ENCODE assay signal across 21 mouse cellular contexts in the genomic region with DNA sequence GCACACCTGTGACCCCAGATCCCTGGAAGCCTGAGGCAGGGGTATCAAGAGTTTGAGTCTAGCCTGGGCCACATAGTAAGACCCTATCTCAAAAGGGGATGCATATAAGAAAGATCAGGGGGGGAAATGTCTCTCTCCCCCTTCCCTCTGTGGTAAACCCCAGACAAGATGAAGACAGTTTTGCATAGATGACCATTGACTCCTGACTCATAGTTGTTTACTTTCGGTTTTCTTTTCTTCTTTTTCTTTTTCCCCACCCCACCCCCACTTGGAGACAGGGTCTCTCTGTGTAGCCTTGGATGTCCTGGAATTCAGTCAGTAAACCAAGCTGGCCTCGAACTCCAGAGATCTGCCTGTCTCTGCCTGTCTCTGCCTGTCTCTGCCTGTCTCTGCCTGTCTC. TPM values are rescaled to one million over a fixed set of nuclear protein-coding genes. Genes with fewer than 3 reads are reported as not detected.
"Had no signal": no experiment of that assay in that cellular context is flagged by ENCODE, and none has a peak within 500 bp of the region (broad histone marks: within the 10 kb centered on the region; RNA-seq: fewer than 3 reads in every experiment).

No protein-coding gene starts in this region.

- ATAC-seq: midbrain, embryonic 16.5 days had no signal

- H3K27me3 ChIP-seq: midbrain, embryonic 12.5 days; neural tube, embryonic 13.5 days; neural tube, embryonic 15.5 days had no signal

- H3K27ac ChIP-seq: liver, embryonic 14.5 days; macrophage; midbrain, embryonic 10.5 days; midbrain, embryonic 12.5 days; neural tube, embryonic 13.5 days; neural tube, embryonic 15.5 days had no signal

- H3K4me3 ChIP-seq: midbrain, embryonic 10.5 days; midbrain, embryonic 12.5 days; myocyte; neural tube, embryonic 13.5 days; neural tube, embryonic 15.5 days had no signal

- H3K4me2 ChIP-seq: lung, embryonic 14.5 days; midbrain, embryonic 12.5 days; neural tube, embryonic 13.5 days; neural tube, embryonic 15.5 days had no signal

- DNase-seq: lung, adult 18-20 months; lung, embryonic 14.5 days; lung, postnatal 14 days; lung, postnatal 36 days; midbrain, embryonic 14.5 days; retina, postnatal 1 day; right cerebral cortex, adult 18-20 months; right cerebral cortex, postnatal 25 days; right cerebral cortex, postnatal 4 days; spleen, adult 18-20 months; thymus, adult 18-20 months; thymus, postnatal 14 days; thymus, postnatal 36 days had no signal

- H3K9ac ChIP-seq: liver, embryonic 14.5 days; lung, embryonic 14.5 days; midbrain, embryonic 12.5 days; neural tube, embryonic 13.5 days; neural tube, embryonic 15.5 days had no signal

- H3K4me1 ChIP-seq: midbrain, embryonic 10.5 days; midbrain, embryonic 12.5 days; neural tube, embryonic 13.5 days; neural tube, embryonic 15.5 days had no signal

- H3K36me3 ChIP-seq: midbrain, embryonic 10.5 days; midbrain, embryonic 12.5 days; neural tube, embryonic 13.5 days; neural tube, embryonic 15.5 days had no signal

- H3K9me3 ChIP-seq: midbrain, embryonic 10.5 days; midbrain, embryonic 12.5 days; neural tube, embryonic 13.5 days; neural tube, embryonic 15.5 days had no signal

RNA-seq across cellular contexts. Expression of a gene that starts 9.8 kb away (rescaled TPM):
- polyA plus RNA-seq: lung, embryonic 14.5 days; midbrain, embryonic 10.5 days; midbrain, embryonic 12.5 days; midbrain, embryonic 16.5 days; myocyte had no signal
